Mouse (Mus musculus): Measurements from ENCODE around the gene Pdia2. TPM values are rescaled to one million over a fixed set of nuclear protein-coding genes. Genes with fewer than 3 reads are reported as not detected.

Pdia2 gene
- 1.5 and 1.9 TPM in 2 replicates for polyA plus RNA-seq (2016; fragmentation: Nextera tagmentation; extraction: Ambion mirVana)

DNA sequence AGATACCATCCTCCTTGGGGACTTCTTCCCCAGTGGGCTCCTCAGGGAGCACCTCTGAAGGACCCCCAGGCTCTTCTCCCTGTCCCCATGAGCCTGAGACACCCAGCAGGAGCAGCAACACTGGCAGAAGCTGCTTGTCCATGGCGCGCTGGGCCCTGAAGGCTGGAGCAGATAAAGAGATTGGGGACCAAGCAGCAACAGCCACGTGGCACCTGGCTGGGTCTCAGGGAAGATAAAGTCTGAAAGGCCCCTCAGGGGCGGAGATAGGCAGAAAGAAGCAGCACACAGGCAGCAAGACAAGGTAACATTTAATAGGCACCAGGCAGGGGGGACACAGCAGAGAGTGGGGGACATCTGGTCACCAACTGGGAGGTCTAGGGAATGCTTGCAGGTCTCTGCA lies at the start of gene Pdia2:
TSS of gene Pdia2 (minus strand) at position 196 of the 400 bp plus-strand sequence.
- peaks cover 36% of the 10 kb centered on the region for H3K4me1 ChIP-seq
- DNase-seq (ENCODE audit: extremely low spot score, low spot score) = no peak
- H3K36me3 ChIP-seq (replicated peaks) = peaks cover 43% of the 10 kb centered on the region
- H3K27me3 ChIP-seq (ENCODE audit: poor library complexity, severe bottlenecking) = peaks cover 54% of the 10 kb centered on the region
- 84% methylated on average over 4 of the region's 4 CpGs for WGBS
- no peak within 1 kb of the TSS for H3K27ac ChIP-seq
- H3K9me3 ChIP-seq = no peaks in the 10 kb centered on the region
- no peak within 1 kb of the TSS for H3K4me3 ChIP-seq

DNA sequence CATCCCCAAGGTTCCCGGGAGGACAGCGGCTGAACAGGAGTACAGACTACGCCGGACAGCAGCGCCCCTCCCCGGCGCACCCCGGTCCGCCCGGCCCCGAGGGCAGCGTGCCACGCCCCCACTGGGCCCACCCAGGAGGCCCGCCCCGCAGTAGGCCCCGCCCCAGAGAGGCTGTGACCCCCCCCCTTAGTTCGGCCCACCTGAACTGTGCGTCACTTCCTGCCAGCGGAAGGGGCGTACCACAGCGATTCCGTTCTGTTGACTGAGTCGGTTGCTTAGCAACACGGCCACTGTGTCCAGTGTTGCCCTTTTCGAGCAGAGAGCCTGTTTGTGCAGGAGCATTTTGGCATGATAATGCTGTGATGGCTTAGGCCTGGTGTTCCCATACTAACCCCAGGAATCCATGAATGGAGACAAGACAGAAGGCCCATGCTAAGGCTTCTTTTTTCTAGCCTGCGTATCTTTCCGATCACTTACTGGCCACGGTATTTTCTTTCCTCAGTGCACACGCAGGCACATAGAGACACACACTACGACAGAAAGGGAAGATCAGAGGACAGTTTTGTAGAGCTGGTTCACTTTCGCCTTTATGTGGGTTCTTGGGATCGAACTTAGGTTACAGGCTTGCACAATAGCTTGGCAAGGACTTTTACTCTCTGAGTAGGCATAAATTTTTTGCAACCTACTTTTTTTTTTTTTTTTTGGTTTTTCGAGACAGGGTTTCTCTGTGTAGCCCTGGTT lies 45.4 kb upstream of the Pdia2 start, which contains the start of gene Fam234a:
TSS of gene Fam234a (minus strand) at position 142 of the 741 bp plus-strand sequence.
- Histone ChIP-seq H3K4me3 (peak within 1 kb of the TSS; percentile 74), H3K27me3 (ENCODE audit: poor library complexity, severe bottlenecking) (no peaks in the 10 kb centered on the region), H3K4me1 (peaks cover 21% of the 10 kb centered on the region), H3K36me3 (replicated peaks) (no peaks in the 10 kb centered on the region), H3K9me3 (no peaks in the 10 kb centered on the region), H3K27ac (peak within 1 kb of the TSS; percentile 86)
- peak; percentile 98 for DNase-seq (ENCODE audit: extremely low spot score, low spot score)
- WGBS = 8% methylated on average over 33 of the region's 33 CpGs

DNA sequence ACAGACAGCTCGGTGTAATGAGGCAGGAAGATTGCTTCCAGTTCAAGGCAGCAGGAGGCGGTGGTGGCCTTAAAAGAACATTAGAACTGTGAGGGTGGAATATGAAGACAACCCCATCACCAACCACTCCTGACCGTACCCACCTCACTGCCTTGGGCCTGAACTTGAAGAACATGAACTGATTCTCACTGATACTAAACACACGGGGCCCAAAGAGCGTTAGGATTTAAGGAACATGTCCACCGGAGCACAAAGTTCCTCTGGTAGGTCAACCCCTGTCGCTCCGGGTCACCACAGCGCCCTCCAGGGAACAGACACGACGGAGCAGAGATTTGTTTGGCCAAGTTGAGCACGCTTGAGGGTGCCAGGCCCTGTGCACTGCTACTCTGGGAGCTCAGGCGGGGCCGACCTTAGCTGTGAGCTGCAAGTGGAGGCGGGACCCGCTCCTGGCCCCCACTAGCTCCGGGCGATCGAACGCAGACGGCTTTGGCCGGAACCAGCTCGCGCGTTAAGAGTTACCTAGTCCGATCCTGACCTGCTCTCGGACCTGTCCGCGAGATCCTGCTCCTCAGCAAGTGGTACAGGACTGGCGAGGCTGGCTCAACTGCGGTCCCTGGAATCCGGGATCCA lies 44.7 kb upstream of the Pdia2 start:
- H3K27ac ChIP-seq = peak overlapping the region; percentile 86
- H3K36me3 ChIP-seq (replicated peaks) = no peaks in the 10 kb centered on the region
- no peaks in the 10 kb centered on the region for H3K9me3 ChIP-seq
- WGBS = under 1% methylated on average over 32 of the region's 32 CpGs
- no peaks in the 10 kb centered on the region for H3K27me3 ChIP-seq (ENCODE audit: poor library complexity, severe bottlenecking)
- DNase-seq (ENCODE audit: extremely low spot score, low spot score) = no peak
- H3K4me3 ChIP-seq = peak overlapping the region; percentile 74
- peaks cover 21% of the 10 kb centered on the region for H3K4me1 ChIP-seq

DNA sequence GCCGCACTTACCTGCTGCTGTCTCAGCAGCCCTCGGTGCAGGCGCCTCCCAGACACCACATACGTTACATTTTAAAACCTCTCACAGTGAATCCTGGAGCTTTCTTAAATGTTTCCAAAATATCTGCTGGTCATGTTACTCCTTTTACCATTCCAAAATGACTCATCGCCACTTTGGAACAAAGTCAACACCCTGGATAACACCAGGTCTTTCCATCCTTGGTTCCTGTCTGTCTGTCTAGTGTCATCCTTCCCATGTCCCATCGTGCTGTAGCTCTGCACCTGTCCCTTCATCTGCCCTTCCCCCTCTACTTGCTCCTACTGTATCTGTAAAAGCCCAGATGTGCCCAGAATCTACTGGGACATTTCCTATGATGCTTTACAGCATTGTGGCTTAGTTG lies 42.1 kb upstream of the Pdia2 start:
- Histone ChIP-seq H3K27ac (no peak overlapping the region), H3K36me3 (replicated peaks) (no peaks in the 10 kb centered on the region), H3K4me1 (peaks cover 28% of the 10 kb centered on the region), H3K27me3 (ENCODE audit: poor library complexity, severe bottlenecking) (no peaks in the 10 kb centered on the region), H3K9me3 (no peaks in the 10 kb centered on the region), H3K4me3 (no peak overlapping the region)
- DNase-seq (ENCODE audit: extremely low spot score, low spot score) = no peak
- 86% methylated on average over 6 of the region's 6 CpGs for WGBS

DNA sequence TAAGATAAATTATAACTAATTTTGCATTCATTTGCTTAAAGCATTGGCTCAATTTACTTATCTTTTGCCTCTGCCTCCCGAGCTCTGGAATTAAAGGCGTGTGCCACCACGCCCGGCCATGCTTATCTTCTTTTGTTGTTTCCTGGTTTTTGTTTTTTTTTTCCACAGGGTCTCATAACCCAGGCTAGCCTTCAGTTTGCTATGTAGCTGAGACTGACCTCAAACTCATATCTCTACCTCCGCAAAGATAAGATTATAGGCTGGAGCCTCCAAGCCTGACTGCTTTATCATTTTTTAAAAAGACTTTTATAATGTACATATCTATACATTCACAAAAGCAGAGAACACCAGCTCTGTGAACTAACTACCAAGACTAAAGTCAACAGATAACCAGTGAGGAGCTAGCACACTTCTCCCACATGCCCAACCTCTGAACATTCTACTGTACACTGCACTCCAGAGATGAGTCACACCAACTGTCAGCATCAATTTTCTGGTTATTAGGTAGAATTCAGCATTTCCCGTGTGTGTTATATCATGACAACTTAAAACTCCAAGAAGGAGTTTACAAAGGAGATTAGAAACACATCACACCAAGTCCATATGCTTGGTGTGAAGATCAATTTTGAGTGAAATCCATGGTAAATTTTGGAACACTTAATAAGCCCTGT lies 41.4 kb upstream of the Pdia2 start:
- no peak for DNase-seq (ENCODE audit: extremely low spot score, low spot score)
- no peaks in the 10 kb centered on the region for H3K27me3 ChIP-seq (ENCODE audit: poor library complexity, severe bottlenecking)
- WGBS = 87% methylated on average over 6 of the region's 6 CpGs

DNA sequence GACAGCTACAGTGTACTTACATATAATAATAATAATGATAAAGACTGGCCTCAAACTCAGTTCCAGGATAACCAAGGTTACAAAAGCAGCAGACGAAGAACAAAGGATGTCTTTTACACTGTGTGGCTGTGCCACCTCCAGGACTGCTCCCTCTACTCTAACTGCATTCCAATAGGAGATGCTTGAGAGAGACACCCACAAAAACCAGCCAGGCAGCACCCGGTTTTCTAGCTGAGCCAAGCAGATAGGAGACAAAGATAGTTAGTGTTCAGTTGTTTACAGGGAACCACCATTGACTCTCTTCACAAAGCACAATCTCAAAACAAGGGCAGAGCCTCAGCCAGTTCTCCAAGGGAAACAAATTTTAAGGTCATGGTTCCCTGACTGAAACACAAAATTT lies 40.7 kb upstream of the Pdia2 start:
- Histone ChIP-seq H3K36me3 (replicated peaks) (no peaks in the 10 kb centered on the region), H3K4me1 (peaks cover 40% of the 10 kb centered on the region), H3K27me3 (ENCODE audit: poor library complexity, severe bottlenecking) (no peaks in the 10 kb centered on the region), H3K27ac (no peak overlapping the region), H3K4me3 (no peak overlapping the region), H3K9me3 (no peaks in the 10 kb centered on the region)
- no peak for DNase-seq (ENCODE audit: extremely low spot score, low spot score)
- WGBS = 80% methylated on average over 2 of the region's 2 CpGs

More for the DNA sequence above, 41.4 kb upstream of the Pdia2 start:
- Histone ChIP-seq H3K4me3 (no peak overlapping the region), H3K9me3 (no peaks in the 10 kb centered on the region), H3K36me3 (replicated peaks) (no peaks in the 10 kb centered on the region), H3K27ac (no peak overlapping the region), H3K4me1 (peaks cover 35% of the 10 kb centered on the region)

DNA sequence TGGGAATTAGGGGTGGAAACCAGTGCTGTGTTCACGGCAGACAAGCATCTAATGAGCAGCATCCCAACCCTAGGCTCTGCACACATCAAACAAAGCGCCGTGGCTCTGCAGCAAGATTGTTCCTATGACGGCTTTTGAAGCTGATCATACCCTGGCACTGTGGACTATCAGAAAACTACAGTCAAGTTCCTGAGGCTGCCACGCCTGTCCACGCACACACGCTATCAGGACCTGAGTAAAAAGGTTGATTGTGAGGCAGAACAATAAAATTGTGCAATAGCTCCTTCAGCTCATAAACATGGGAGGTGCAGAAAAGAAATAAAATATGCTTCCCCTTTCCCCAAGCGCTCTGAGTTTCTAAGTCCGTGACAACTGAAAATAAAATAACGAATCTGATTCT lies 38.8 kb upstream of the Pdia2 start:
- WGBS = 89% methylated on average over 10 of the region's 10 CpGs
- Histone ChIP-seq H3K4me1 (peaks cover 25% of the 10 kb centered on the region), H3K27ac (no peak overlapping the region), H3K36me3 (replicated peaks) (no peaks in the 10 kb centered on the region), H3K4me3 (no peak overlapping the region), H3K9me3 (no peaks in the 10 kb centered on the region), H3K27me3 (ENCODE audit: poor library complexity, severe bottlenecking) (no peaks in the 10 kb centered on the region)
- DNase-seq (ENCODE audit: extremely low spot score, low spot score) = no peak

DNA sequence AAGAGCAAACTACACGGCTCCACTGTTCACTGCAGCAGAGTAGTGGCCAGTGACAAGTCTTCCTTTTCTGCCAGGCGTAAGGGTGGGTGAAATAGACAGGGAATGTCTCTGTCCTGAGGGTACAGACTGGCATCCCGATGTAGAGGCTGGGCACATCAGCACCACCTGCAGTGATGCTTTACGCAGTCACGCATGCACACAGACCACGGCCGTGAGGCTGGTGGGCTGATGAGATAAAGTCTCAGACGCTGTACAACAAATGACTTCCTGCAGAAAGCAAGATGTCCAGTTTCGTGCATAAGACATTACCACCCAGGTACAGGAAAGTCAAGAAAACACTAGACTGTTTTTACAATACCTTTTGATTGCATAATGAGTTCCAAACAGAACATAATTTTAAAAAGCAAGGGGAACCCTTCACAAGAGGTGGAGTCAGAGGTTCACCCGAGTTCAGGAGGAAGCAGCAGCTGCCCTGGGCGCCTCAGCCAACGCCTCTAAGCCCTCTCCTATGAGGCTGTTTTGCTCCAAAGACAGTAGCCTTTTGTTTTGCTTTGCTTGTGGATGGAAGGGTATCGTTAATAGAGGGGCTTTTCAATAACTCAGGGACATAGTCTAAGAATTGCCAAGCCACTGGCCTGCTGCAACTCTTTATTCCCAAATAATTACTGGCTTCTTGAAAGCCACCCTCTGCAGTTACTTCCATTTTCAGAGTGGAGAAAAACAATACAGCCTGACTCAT lies 36.4 kb upstream of the Pdia2 start:
- Histone ChIP-seq H3K36me3 (replicated peaks) (no peaks in the 10 kb centered on the region), H3K27ac (no peak overlapping the region; the same call in none of the 2 replicates), H3K4me3 (no peak overlapping the region), H3K9me3 (no peaks in the 10 kb centered on the region), H3K4me1 (peaks cover 19% of the 10 kb centered on the region), H3K27me3 (ENCODE audit: poor library complexity, severe bottlenecking) (no peaks in the 10 kb centered on the region)
- DNase-seq (ENCODE audit: extremely low spot score, low spot score) = no peak
- 60% methylated on average over 13 of the region's 13 CpGs for WGBS

DNA sequence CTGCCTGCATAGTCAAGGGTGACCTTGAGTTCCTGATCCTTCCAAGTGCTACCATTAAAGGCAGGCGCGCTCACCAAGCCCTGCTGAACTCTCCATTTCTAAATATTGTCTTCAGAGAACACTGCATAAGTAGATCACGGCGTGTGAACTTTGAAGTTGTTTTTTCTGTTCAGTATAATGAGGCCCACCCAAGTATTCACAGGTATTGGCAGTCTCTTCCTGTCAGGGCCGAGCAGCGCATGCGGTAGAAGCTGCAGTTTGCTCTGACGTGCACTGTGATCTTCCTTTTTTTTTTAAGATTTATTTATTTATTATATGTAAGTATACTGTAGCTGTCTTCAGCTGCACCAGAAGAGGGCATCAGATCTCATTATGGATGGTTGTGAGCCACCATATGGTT lies 35.5 kb upstream of the Pdia2 start:
- no peak overlapping the region for H3K4me3 ChIP-seq
- H3K36me3 ChIP-seq (replicated peaks) = no peaks in the 10 kb centered on the region
- DNase-seq (ENCODE audit: extremely low spot score, low spot score) = no peak
- H3K4me1 ChIP-seq = peaks cover 19% of the 10 kb centered on the region
- no peaks in the 10 kb centered on the region for H3K9me3 ChIP-seq
- no peak overlapping the region for H3K27ac ChIP-seq
- H3K27me3 ChIP-seq (ENCODE audit: poor library complexity, severe bottlenecking) = no peaks in the 10 kb centered on the region
- 91% methylated on average over 8 of the region's 8 CpGs for WGBS

DNA sequence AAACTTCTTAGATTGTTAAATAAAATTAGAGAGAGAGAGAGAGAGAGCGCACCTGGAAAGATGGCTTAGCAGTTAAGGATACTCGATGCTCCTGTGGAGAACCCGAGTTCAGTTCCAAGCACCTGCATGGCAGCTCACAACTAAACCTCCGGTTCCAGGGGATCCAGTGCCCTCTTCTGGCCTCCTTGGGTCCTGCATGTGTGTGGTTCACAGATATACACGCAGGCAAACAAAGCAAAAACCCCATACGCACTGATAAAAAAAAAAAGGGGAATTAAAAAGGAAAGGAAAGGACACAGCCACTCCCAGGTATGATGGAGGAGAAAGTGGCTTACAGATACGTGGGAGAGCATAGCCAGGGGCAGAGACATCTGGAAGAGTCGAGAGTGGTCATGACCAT lies 34.0 kb upstream of the Pdia2 start:
- no peak overlapping the region for H3K4me3 ChIP-seq
- peaks cover 19% of the 10 kb centered on the region for H3K4me1 ChIP-seq
- H3K27me3 ChIP-seq (ENCODE audit: poor library complexity, severe bottlenecking) = no peaks in the 10 kb centered on the region
- no peaks in the 10 kb centered on the region for H3K9me3 ChIP-seq
- no peak overlapping the region for H3K27ac ChIP-seq
- WGBS = 70% methylated on average over 8 of the region's 8 CpGs
- DNase-seq (ENCODE audit: extremely low spot score, low spot score) = no peak
- H3K36me3 ChIP-seq (replicated peaks) = no peaks in the 10 kb centered on the region

DNA sequence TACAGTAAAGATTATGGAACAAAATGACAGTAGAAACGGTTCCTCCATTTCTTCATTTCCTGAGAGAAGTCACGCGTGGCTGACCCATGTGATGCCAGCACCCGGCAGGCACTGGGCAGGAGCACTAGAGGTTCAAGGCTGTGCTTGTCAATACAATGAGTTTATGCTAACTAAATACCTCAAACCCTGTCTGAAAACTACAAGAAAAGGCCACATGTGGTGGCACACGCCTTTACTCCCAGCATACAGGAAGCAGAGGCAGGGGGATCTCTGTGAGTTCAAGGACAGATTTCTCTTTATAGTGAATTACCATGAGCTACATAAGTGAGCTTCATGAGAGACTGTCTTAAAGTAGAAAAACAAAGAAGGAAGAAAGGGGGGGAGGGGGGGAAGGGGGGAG lies 32.3 kb upstream of the Pdia2 start:
- Histone ChIP-seq H3K4me3 (no peak overlapping the region), H3K27me3 (ENCODE audit: poor library complexity, severe bottlenecking) (no peaks in the 10 kb centered on the region)
- WGBS = 89% methylated on average over 5 of the region's 5 CpGs

DNA sequence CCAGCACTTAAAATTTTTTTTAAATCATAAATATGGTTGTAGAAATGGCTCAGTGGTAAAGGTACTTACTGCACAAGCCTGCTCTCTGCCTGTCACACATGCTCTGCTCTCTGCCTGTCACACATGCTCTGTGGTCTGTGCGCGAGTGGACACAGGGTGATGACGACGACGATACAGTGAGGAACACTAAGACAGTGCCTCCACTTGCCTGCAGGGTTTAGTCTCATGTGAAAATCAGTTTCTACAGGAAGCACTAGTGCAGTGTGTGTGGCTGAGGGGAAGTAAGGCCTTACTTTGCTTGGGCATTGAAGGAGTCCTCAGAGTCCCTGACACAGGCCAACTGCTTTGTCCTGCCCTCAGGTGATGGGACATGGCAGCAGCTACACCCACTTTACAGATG lies 30.9 kb upstream of the Pdia2 start:
- no peak overlapping the region for H3K4me3 ChIP-seq
- no peaks in the 10 kb centered on the region for H3K9me3 ChIP-seq
- H3K27me3 ChIP-seq (ENCODE audit: poor library complexity, severe bottlenecking) = no peaks in the 10 kb centered on the region
- 92% methylated on average over 5 of the region's 5 CpGs for WGBS
- DNase-seq (ENCODE audit: extremely low spot score, low spot score) = no peak
- no peak overlapping the region for H3K27ac ChIP-seq
- H3K36me3 ChIP-seq (replicated peaks) = no peaks in the 10 kb centered on the region
- H3K4me1 ChIP-seq = peaks cover under 1% of the 10 kb centered on the region; the same call in 1 of the 2 replicates

More for the DNA sequence above, 32.3 kb upstream of the Pdia2 start:
- Histone ChIP-seq H3K4me1 (peaks cover 14% of the 10 kb centered on the region), H3K36me3 (replicated peaks) (no peaks in the 10 kb centered on the region), H3K27ac (no peak overlapping the region), H3K9me3 (no peaks in the 10 kb centered on the region)
- no peak for DNase-seq (ENCODE audit: extremely low spot score, low spot score)

Data from forebrain, embryonic 10.5 days (tissue).